Mouse (Mus musculus) adrenal gland, adult (tissue): Measurements from ENCODE around the gene Vmn1r188.
"Not testable (repeated sequence)": the region's sequence is repeated elsewhere in the genome, so short reads cannot be mapped to it uniquely, and the experiment has no call there.

Source experiments
- DNase-seq, 2 experiments: peaks; one replicate each; pipeline ENCODE4 v3.0.0; 2022 to 2023; ENCODE audit warnings: low spot score in 1 of 2; ENCODE audit not compliant: inconsistent age in 2 of 2

Gene Vmn1r188

DNA sequence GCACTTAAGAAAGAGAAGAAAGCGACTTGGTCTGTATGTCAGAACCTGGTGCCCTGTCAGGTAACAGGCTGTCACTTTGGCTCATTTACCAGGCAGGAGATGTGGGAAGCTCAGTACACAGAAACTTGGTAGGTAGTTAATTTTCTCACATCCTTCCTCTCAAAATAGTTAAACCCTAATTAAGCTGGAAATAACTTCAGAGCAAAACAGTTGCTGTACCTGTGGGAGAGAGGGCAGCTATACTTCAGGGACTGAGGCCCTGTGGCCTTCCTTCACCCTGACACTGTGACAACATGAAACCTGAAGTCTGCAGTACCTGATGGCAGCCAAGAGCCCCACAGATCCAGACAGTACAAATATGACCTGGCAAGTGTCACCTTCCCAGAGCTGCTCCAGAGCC, at the start of gene Vmn1r188:
Vmn1r188 (plus strand) TSS at position 301 of the 400 bp plus-strand sequence.
- DNase-seq: not testable (repeated sequence)

DNA sequence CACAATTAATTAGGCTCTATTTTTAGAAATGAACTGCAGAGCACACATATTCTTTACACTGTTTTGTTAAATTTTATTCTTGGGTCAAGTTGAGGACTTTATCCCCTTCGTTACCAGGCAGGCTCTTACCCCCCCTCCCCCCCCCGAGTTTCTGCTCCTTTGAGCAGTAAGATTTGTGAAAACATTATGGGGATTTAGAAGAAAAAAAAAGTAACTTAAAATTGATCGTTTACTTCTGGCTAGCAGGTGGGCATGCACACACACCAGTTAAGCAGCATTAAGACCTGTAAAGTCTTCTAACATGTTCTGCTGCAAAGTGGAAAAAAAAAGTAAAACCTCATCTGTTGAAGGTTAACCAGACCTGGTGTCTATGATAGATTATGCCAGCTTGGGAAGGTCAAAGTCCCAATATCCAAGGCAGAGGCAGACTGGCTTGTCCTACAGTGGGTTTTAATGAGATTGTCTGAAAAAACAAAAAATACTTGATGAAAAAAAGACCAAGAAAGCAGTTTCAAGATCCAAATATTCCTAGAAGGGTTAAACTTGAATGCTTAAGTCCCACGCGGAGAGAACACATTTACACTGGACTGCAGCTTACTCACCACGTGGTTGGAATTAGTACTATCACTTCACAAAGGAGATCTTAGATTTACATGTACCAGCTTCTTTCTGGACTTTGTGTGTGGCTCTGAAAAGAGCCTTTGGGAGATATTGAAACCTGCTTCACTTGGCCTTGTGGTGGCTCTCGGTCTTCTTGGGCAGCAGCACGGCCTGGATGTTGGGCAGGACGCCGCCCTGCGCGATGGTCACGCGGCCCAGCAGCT, 49.6 kb upstream of the Vmn1r188 start:
- DNase-seq: peak in 1 of 2 experiments; percentile 67

DNA sequence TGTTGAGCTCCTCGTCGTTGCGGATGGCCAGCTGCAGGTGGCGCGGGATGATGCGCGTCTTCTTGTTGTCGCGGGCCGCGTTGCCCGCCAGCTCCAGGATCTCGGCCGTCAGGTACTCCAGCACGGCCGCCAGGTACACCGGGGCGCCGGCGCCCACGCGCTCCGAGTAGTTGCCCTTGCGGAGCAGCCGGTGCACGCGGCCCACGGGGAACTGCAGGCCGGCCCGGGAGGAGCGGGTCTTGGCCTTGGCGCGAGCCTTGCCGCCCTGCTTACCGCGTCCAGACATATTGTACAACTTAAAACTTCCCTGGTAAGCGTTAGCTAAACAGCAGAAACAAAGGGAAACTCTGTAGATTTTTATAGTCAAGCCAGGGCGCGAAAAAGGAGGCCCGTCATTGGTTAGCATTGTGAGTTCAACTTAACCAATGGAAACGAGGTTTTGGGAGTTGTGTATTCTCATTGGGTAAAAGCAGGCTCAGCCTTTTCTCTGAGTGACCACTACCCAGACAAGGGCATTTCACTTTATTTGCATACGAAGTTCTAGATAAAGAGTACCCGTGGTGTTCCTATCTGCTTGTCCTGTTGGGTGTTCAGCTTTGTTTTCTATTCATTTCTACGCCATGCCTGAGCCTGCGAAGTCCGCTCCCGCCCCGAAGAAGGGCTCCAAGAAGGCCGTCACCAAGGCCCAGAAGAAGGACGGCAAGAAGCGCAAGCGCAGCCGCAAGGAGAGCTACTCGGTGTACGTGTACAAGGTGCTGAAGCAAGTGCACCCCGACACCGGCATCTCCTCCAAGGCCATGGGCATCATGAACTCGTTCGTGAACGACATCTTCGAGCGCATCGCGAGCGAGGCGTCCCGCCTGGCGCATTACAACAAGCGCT, 48.7 kb upstream of the Vmn1r188 start, which contains the start of the genes Hist1h2ah and Hist1h2bk:
Hist1h2ah (minus strand) TSS at position 302 of the 882 bp plus-strand sequence.
Hist1h2bk (plus strand) TSS at position 604 of the 882 bp plus-strand sequence.
- DNase-seq: peak; percentile 84 to 95

DNA sequence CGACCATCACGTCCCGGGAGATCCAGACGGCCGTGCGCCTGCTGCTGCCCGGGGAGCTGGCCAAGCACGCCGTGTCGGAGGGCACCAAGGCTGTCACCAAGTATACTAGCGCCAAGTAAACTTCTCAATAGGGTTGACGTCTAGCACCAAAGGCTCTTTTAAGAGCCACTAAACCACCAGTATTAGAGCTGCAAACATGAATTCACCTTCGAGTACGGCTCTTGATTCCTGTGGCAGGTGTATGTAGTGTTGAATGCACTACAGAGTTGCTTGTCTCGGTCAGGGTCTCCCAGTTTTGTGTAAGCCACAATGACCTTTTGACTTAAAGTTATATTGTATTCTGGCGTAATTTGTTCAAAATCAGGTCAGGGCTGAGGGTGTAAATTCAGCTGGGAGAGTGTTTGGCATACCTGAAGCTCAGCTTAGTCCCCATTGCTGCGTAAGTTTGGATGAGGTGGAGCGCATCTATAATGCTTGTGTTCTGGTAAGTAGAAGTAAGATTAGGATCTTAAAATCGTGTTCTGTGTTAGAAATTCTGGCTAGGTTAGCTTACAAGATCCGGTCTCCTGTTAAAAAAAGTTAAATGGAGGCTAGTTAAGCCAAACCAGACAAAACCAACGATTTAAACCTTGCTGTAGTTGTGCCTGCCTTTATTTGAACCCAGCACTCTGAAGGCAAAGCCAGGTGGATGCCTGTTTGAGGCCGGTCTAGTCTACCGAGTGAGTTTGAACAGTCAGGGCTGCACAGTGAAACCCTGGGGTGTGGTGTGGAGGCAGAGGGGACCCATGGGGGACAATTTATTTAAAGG, 47.9 kb upstream of the Vmn1r188 start:
- peak in 1 of 2 experiments; percentile 53 for DNase-seq

DNA sequence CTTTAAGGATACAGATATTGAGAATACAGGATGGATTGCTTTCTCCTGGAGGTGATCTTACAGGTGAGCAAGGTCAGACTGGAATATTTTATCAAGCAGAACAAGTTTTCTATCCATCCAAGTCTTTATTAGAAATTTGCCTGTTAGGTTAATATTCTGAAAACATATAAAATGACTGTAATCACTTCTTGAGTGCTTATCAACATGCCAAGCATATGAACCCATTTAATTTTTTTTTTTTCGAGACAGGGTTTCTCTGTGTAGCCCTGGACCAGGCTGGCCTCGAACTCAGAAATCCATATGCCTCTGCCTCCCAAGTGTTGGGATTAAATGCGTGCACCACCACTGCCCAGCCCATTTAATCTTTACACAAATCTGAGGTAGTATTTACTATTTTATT, 47.3 kb upstream of the Vmn1r188 start:
- DNase-seq: no peak

DNA sequence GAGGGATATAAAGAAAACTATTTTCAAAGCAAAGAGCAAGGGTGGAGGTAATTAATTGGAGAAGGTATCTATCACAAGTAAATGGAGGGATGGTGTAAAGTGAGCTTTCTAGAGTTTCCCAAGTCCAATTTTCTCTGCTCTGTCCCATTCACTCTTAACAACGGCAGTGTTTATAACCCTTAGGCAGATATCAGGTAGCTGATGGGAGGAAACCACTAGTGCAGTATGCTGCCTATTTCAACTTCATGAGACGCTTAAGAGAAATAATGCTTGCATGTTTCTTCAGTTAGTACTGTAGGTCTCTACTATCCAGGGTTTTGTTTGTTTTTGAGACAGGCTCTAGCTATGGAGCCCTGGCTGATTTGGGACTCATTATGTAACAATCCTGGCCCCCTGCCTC, 46.8 kb upstream of the Vmn1r188 start:
- no peak for DNase-seq

DNA sequence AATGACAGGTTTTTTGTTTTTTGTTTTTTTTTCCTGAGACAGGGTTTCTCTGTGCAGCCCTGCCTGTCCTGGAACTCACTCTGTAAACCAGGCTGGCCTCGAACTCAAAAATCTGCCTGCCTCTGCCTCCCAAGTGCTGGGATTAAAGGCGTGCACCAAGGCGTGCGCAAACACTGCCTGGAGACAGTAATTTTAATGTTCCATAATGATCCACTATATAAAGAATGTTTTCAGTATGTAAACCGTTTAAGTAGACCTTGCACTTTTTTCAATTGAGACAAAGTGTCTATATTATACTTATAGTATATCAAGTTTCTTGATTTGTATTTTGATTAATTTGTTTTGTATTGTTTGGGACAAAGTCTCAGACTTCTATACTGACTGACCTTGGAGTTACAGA, 44.9 kb upstream of the Vmn1r188 start:
- DNase-seq: no peak

DNA sequence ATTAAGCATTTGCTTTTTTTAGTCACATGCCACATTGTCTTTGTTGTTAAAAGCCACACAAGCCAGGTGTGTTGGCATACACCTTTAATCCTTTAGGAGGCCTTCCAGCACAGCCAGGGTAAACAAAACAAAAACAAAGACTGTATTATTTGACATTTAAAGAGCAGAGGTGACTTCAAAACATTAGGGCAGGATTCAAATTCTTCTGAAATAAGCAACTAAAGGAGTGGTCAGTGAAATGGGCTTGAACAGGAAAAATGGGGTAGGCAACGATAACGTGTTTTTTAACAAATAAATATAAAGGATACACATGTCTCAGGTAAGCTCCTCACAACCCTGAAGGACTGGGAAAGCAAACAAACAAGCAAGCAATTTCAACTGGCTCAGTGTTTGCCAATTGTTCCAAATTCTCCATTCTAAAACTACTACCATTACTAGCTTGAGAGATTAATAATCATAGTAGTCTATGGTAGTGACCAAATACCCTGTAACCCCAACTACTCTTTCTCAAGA, 44.2 kb upstream of the Vmn1r188 start:
- DNase-seq: no peak

DNA sequence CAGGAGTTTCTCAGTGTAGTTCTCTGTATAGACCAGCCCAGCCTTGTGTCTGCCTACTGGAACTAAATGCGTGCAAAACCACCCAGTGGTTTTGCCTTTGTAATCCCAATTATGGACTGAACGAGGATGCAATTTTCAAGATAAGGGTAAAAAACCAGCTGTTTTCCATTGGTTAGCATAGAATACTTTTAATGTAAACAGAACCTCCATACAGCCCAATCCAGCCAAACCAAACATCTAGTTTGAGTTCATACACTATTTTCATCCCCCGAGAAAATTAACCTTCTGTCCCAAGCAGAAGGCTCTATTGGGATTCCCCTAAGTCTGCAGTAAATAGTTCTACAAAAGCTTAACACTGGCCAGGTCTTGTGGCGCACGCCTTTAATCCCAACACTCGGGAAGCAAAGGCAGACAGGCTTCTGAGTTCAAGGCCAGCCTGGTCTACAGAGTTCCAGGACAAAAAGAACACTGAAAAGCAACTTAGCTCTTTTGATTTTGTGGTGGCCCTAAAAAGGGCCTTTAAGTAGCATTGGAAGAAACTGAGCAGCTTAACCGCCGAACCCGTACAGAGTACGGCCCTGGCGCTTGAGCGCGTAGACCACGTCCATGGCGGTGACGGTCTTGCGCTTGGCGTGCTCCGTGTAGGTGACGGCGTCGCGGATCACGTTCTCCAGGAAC, 43.6 kb upstream of the Vmn1r188 start:
- DNase-seq: no peak

DNA sequence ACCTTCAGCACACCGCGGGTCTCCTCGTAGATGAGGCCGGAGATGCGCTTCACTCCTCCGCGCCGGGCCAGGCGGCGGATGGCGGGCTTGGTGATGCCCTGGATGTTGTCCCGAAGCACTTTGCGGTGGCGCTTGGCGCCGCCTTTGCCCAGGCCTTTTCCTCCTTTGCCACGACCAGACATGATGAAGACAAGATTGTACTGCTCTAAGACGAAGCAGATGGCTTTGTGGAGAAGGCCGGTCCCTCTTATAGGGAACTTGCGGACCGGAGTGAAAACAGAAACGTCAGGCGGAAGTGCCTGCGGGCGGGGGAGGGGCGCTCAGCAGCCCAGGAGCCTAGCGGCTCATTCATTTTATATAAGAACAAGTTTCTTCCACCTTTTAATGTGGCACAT, 43.1 kb upstream of the Vmn1r188 start, which contains the start of gene Hist1h4i:
Hist1h4i (minus strand) TSS at position 221 of the 395 bp plus-strand sequence.
- DNase-seq: peak; percentile 95 to 99

DNA sequence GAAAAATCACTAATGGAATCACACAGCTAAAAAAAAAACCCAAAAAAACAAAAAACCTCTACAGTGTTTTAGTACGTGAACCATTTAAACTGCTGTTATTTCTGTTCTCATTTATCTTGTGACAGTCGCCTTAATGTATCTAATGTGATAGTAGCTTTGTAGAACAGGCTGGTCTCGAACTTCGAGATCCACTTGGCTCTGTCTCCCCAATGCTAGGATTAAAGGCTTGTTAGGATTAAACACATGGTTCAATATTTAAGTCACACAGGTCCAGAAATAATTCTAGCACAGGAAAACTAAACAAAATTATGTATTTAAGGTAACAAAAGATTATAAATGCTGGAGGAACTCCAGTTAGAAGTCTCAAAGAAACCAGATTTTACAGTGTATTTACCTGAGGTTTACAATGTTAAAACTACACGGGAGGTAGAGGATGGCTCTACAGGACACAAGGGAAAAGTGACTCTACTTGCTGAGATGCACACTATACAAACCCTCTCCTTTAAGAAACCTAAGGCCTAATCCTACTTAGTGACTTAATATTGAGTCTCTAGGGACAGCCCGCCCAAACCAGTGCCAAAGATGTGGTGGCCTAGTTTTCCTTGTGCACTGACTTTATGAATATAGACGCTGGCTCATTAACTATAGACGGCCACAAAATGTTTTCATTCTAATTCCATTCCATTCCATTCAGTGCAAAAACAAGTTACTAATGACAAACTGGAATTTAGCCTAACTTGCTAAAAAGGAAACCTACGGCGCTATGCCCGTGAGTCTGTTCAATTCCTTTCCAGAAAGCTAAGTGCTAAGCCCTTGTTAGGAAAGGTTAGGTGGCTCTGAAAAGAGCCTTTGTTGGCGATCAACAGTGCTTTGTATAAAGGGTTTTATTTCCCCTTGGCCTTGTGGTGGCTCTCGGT, 42.3 kb upstream of the Vmn1r188 start:
- DNase-seq: peak in 1 of 2 experiments; percentile 43

DNA sequence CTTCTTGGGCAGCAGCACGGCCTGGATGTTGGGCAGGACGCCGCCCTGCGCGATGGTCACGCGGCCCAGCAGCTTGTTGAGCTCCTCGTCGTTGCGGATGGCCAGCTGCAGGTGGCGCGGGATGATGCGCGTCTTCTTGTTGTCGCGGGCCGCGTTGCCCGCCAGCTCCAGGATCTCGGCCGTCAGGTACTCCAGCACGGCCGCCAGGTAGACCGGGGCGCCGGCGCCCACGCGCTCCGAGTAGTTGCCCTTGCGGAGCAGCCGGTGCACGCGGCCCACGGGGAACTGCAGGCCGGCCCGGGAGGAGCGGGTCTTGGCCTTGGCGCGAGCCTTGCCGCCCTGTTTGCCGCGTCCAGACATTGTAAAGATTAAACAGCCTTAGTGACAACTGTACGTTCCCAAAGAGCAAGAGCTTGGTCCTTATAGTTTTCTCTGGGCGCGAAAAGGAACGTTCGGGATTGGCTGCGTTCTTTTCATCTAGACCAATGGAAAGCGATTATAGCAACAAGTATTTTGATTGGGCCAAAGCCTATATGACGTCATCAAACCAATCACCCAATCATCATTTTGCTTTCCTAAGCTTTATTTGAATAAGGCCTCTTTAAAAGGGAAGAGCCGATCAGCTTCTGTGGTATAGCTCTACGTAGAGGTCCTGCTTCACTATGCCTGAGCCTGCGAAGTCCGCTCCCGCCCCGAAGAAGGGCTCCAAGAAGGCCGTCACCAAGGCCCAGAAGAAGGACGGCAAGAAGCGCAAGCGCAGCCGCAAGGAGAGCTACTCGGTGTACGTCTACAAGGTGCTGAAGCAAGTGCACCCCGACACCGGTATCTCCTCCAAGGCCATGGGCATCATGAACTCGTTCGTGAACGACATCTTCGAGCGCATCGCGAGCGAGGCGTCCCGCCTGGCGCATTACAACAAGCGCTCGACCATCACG, 41.4 kb upstream of the Vmn1r188 start, which contains the start of the genes Hist1h2ag and Hist1h2bj:
Hist1h2ag (minus strand) TSS at position 377 of the 935 bp plus-strand sequence.
Hist1h2bj (plus strand) TSS at position 647 of the 935 bp plus-strand sequence.
- peak; percentile 89 to 98 for DNase-seq

DNA sequence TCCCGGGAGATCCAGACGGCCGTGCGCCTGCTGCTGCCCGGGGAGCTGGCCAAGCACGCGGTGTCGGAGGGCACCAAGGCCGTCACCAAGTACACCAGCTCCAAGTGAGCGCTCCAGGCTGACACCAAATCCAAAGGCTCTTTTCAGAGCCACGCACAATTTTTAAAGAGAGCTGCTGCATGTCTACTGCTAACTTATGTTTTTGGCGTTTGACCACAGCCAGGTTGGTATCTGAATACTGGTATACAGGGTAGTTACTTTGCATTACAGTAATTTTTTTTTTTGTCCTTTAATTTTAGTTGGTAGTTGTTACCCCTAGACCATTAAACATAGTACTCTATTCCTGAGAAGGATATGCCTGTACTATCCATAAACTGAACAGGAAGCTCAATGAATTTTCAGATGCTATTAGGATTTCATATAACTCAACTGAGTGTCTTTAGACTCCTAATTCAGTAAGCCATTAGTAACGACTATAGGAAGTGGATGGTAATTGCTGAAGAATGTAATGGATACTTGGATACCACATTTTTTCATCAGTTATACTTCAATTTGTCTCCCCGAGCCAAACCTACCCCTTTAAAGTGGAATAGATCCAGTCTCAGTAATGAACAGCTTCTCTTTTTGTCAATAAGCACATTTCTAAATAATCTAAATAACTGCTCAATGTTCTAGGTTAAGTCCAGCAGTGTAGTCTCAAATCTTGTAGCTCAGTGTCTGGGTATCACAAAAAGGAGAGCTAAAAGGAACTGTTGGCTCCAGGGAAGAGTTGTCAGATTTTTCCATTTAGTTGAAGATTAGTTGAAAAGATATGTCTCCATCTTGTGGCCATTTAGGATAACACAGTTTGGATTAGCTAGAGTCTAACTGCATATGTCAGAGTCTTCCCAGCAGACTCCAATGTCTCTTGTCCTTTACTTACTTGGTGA, 40.5 kb upstream of the Vmn1r188 start:
- peak; percentile 31 to 73 for DNase-seq

DNA sequence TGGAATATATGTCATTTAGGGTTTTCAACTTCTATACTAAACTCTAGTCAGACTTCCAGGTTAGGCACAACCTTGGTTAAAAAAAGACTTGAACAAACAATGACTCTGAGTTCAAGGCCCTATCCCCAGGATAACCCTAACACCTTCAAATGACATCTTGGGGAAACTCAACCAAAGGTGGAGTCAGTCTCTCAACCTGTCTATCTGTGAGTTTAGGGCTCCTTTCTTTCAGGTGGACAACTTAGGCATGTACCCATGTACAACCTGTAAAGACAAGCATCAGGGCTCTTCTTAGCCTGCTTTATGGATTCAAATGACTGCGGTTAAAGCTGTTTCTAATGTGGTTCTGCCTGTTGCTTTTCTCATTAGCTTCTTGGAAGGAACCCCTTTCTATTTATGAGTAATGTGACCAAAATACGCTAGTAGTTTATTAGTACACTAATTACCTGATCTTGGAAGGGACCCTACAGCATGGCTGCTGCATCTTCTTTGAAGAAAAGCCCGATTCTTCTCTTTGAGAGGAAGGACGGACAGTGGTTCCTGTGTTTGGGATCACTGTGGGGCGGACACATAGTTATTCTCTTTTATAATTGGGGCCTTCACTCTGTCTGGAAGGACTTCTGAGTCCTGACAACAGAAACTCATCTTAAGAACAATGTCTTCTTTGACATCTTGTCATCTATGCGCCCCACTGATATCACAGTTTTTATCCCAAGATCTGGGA, 39.6 kb upstream of the Vmn1r188 start:
- no peak for DNase-seq

DNA sequence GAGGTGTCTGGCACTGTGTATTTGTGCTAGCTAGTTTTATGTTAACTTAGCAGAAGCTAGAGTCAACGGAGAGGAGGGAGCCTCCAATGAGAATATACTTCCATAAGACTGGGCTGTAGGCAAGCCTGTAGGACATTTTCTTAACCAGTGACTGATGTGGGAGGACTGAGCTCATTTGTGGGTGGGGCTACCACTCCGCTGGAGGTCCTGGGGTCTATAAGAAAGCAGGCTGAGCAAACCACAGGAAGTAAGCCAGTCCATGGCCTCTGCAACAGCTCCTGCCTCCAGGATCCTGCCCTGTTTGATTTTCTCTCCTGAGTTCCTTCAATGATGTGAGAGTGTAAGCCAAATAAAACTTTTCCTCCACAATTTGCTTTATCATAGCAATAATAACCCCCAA, 38.9 kb upstream of the Vmn1r188 start:
- DNase-seq: no peak

DNA sequence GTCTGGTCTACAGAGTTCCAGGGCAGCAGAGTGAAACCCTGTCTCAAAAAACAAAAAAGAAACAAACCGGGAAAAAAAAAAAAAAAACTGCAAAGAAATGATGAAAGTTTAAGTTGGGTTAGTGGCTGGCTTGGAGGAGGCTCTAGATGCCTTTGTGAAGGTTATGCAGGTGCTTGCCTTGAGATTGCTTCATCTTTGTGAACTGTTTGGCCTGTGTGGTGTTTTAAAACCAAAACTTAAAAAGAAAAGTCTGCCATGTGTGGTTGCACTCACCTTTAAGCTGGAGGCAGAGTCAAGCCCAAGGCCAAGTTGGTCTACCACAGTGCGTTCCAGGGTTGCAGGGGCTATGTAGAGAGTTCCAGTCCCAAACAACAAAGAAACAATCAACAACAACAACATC, 35.2 kb upstream of the Vmn1r188 start:
- no peak for DNase-seq
